Mouse (Mus musculus): ENCODE measurements at regions not wholly inside any gene's neighbourhood (a gene's known extent, or its start where the extent isn't known, plus 50 kb on each side); places are given as distances from the start of the nearest gene placed in this dataset.

- WGBS = 49% methylated on average over 11 of the region's 11 CpGs
- Histone ChIP-seq H3K36me3 (ENCODE audit: control insufficient read depth, insufficient read depth, low read length) (no peaks in the 10 kb centered on the region), H3K27me3 (replicated peaks; ENCODE audit: control insufficient read depth, insufficient read depth, low read length) (no peaks in the 10 kb centered on the region; the same call in 1 of the 2 replicates), H3K4me3 (ENCODE audit: insufficient read depth, low read depth, low read length) (no peak overlapping the region), H3K4me1 (ENCODE audit: control insufficient read depth, insufficient read depth, low read length) (no peaks in the 10 kb centered on the region), H3K27ac (ENCODE audit: insufficient read depth, low read depth, low read length) (no peak overlapping the region)
- TF ChIP-seq CTCF (conservative IDR thresholded peaks at IDR 0.05; ENCODE audit: insufficient read depth, insufficient read length, low read depth, low read length) = no peak
- no peak for TF ChIP-seq POLR2A (IDR thresholded peaks at IDR 0.05; ENCODE audit: low read depth, low read length)
- no peak for DNase-seq
Observed at GRCm38 (mm10) chr13:48384901-48385300, 123.9 kb downstream of the Id4 start.

GRCm38 (mm10) chr13:48391126-48391525 lies 122.1 kb downstream of the Zfp169 start:
- H3K4me3 ChIP-seq (ENCODE audit: insufficient read depth, low read depth, low read length) = no peak overlapping the region
- no peak for TF ChIP-seq POLR2A (IDR thresholded peaks at IDR 0.05; ENCODE audit: low read depth, low read length)
- TF ChIP-seq CTCF (conservative IDR thresholded peaks at IDR 0.05; ENCODE audit: insufficient read depth, insufficient read length, low read depth, low read length) = no peak
- no peaks in the 10 kb centered on the region for H3K4me1 ChIP-seq (ENCODE audit: control insufficient read depth, insufficient read depth, low read length)
- peak; percentile 21 for DNase-seq
- WGBS = 56% methylated on average over 11 of the region's 11 CpGs
- peaks cover 2% of the 10 kb centered on the region for H3K27me3 ChIP-seq (replicated peaks; ENCODE audit: control insufficient read depth, insufficient read depth, low read length)
- H3K27ac ChIP-seq (ENCODE audit: insufficient read depth, low read depth, low read length) = no peak overlapping the region
- no peaks in the 10 kb centered on the region for H3K36me3 ChIP-seq (ENCODE audit: control insufficient read depth, insufficient read depth, low read length)

GRCm38 (mm10) chr13:48397761-48398160 lies 115.5 kb downstream of the Zfp169 start:
- Histone ChIP-seq H3K27me3 (replicated peaks; ENCODE audit: control insufficient read depth, insufficient read depth, low read length) (no peaks in the 10 kb centered on the region), H3K36me3 (ENCODE audit: control insufficient read depth, insufficient read depth, low read length) (no peaks in the 10 kb centered on the region), H3K27ac (ENCODE audit: insufficient read depth, low read depth, low read length) (no peak overlapping the region), H3K4me1 (ENCODE audit: control insufficient read depth, insufficient read depth, low read length) (no peaks in the 10 kb centered on the region), H3K4me3 (ENCODE audit: insufficient read depth, low read depth, low read length) (no peak overlapping the region)
- WGBS = 4% methylated on average over 1 of the region's 1 CpGs
- no peak for DNase-seq
- TF ChIP-seq POLR2A (IDR thresholded peaks at IDR 0.05; ENCODE audit: low read depth, low read length) (no peak), CTCF (conservative IDR thresholded peaks at IDR 0.05; ENCODE audit: insufficient read depth, insufficient read length, low read depth, low read length) (no peak)

- no peaks in the 10 kb centered on the region for H3K4me1 ChIP-seq (ENCODE audit: control insufficient read depth, insufficient read depth, low read length)
- no peaks in the 10 kb centered on the region for H3K27me3 ChIP-seq (replicated peaks; ENCODE audit: control insufficient read depth, insufficient read depth, low read length)
- TF ChIP-seq CTCF (conservative IDR thresholded peaks at IDR 0.05; ENCODE audit: insufficient read depth, insufficient read length, low read depth, low read length) (no peak), POLR2A (IDR thresholded peaks at IDR 0.05; ENCODE audit: low read depth, low read length) (no peak)
- 52% methylated on average over 3 of the region's 3 CpGs for WGBS
- H3K36me3 ChIP-seq (ENCODE audit: control insufficient read depth, insufficient read depth, low read length) = no peaks in the 10 kb centered on the region
- H3K27ac ChIP-seq (ENCODE audit: insufficient read depth, low read depth, low read length) = no peak overlapping the region
- H3K4me3 ChIP-seq (ENCODE audit: insufficient read depth, low read depth, low read length) = no peak overlapping the region
- DNase-seq = no peak
Observed at GRCm38 (mm10) chr13:48398617-48399016, 114.6 kb downstream of the Zfp169 start.

- Histone ChIP-seq H3K4me3 (ENCODE audit: insufficient read depth, low read depth, low read length) (no peak overlapping the region), H3K27ac (ENCODE audit: insufficient read depth, low read depth, low read length) (no peak overlapping the region), H3K27me3 (replicated peaks; ENCODE audit: control insufficient read depth, insufficient read depth, low read length) (no peaks in the 10 kb centered on the region; the same call in 1 of the 2 replicates), H3K4me1 (ENCODE audit: control insufficient read depth, insufficient read depth, low read length) (no peaks in the 10 kb centered on the region), H3K36me3 (ENCODE audit: control insufficient read depth, insufficient read depth, low read length) (no peaks in the 10 kb centered on the region)
- TF ChIP-seq POLR2A (IDR thresholded peaks at IDR 0.05; ENCODE audit: low read depth, low read length) (no peak), CTCF (conservative IDR thresholded peaks at IDR 0.05; ENCODE audit: insufficient read depth, insufficient read length, low read depth, low read length) (no peak)
- 46% methylated on average over 5 of the region's 5 CpGs for WGBS
- no peak for DNase-seq
Observed at GRCm38 (mm10) chr13:48402316-48402715, 110.9 kb downstream of the Zfp169 start.

- WGBS = 77% methylated on average over 9 of the region's 9 CpGs
- H3K4me1 ChIP-seq (ENCODE audit: control insufficient read depth, insufficient read depth, low read length) = no peaks in the 10 kb centered on the region
- H3K27ac ChIP-seq (ENCODE audit: insufficient read depth, low read depth, low read length) = no peak overlapping the region
- H3K4me3 ChIP-seq (ENCODE audit: insufficient read depth, low read depth, low read length) = no peak overlapping the region
- no peak for TF ChIP-seq CTCF (conservative IDR thresholded peaks at IDR 0.05; ENCODE audit: insufficient read depth, insufficient read length, low read depth, low read length)
- no peak for TF ChIP-seq POLR2A (IDR thresholded peaks at IDR 0.05; ENCODE audit: low read depth, low read length)
- DNase-seq = no peak
- H3K36me3 ChIP-seq (ENCODE audit: control insufficient read depth, insufficient read depth, low read length) = no peaks in the 10 kb centered on the region
- no peaks in the 10 kb centered on the region for H3K27me3 ChIP-seq (replicated peaks; ENCODE audit: control insufficient read depth, insufficient read depth, low read length)
Observed at GRCm38 (mm10) chr13:48422438-48423329, 90.6 kb downstream of the Zfp169 start.

GRCm38 (mm10) chr13:48426816-48427215 lies 86.4 kb downstream of the Zfp169 start:
- TF ChIP-seq POLR2A (IDR thresholded peaks at IDR 0.05; ENCODE audit: low read depth, low read length) (no peak), CTCF (conservative IDR thresholded peaks at IDR 0.05; ENCODE audit: insufficient read depth, insufficient read length, low read depth, low read length) (no peak)
- no peak for DNase-seq

More at GRCm38 (mm10) chr13:48426816-48427215, 86.4 kb downstream of the Zfp169 start:
- H3K4me1 ChIP-seq (ENCODE audit: control insufficient read depth, insufficient read depth, low read length) = no peaks in the 10 kb centered on the region
- no peaks in the 10 kb centered on the region for H3K27me3 ChIP-seq (replicated peaks; ENCODE audit: control insufficient read depth, insufficient read depth, low read length)
- 76% methylated on average over 5 of the region's 5 CpGs for WGBS
- H3K4me3 ChIP-seq (ENCODE audit: insufficient read depth, low read depth, low read length) = no peak overlapping the region
- no peak overlapping the region for H3K27ac ChIP-seq (ENCODE audit: insufficient read depth, low read depth, low read length)
- no peaks in the 10 kb centered on the region for H3K36me3 ChIP-seq (ENCODE audit: control insufficient read depth, insufficient read depth, low read length)
